Mouse (Mus musculus) olfactory bulb, adult 2 months (tissue): ENCODE data around the gene Fermt2.

Experiments used
- CTCF ChIP-seq: fragments of 200-500 bp; IDR thresholded peaks from 2 replicates; pipeline ENCODE4 v1.5.1; 2012; ENCODE audit warnings: low read depth, mild to moderate bottlenecking, low read length, moderate library complexity; ENCODE audit not compliant: insufficient read depth
- POLR2A ChIP-seq: fragments of 200-500 bp; IDR thresholded peaks from 2 replicates; pipeline ENCODE4 v1.6.1; 2012; ENCODE audit warnings: mild to moderate bottlenecking, low read depth, low read length, moderate library complexity; ENCODE audit not compliant: insufficient read depth

- TF ChIP-seq CTCF (no peak), POLR2A (no peak)
Observed at GRCm38 (mm10) chr14:45565216-45566065, 35.5 kb upstream of the Fermt2 start.
